Mouse (Mus musculus) heart, postnatal 0 days (tissue): ENCODE results near the gene Fam83g.

ENCODE experiments used
- CTCF ChIP-seq: IDR thresholded peaks from 2 replicates; pipeline ENCODE4 v1.5.1; 2016; ENCODE audit warnings: antibody characterized with exemption, control low read depth, low read depth
- EP300 ChIP-seq: IDR thresholded peaks from 2 replicates; pipeline ENCODE4 v1.6.1; 2016; ENCODE audit warnings: antibody characterized with exemption, low read depth

GRCm38 (mm10) chr11:61643184-61643961, 40.5 kb upstream of the Fam83g start:
- no peak for TF ChIP-seq CTCF
- no peak for TF ChIP-seq EP300
